Mouse (Mus musculus) MEL (cell line): ENCODE data around the gene Mfap4. TPM values are rescaled to one million over a fixed set of nuclear protein-coding genes. Genes with fewer than 3 reads are reported as not detected.

Experiments used
- DNase-seq: peaks from one replicate; pipeline ENCODE4 v3.0.0; 2011; ENCODE audit warnings: low read depth, low spot score
- H3K27ac ChIP-seq: 2 replicates; pipeline ENCODE4 v1.5.1; 2012; ENCODE audit warnings: low read depth, mild to moderate bottlenecking, control low read depth, low read length, moderate library complexity; ENCODE audit not compliant: control insufficient read depth
- H3K27me3 ChIP-seq, 2 experiments: fragments of 150-350 bp in 1 of 2; sonication (generic) in 1 of 2; 2 replicates each; pipeline ENCODE4 v1.6.1; 2012; ENCODE audit warnings: low read length in 2 of 2, mild to moderate bottlenecking in 2 of 2, improper control_type of control experiment in 1 of 2, moderate library complexity in 1 of 2; ENCODE audit not compliant: insufficient read depth in 2 of 2, control insufficient read depth in 1 of 2
- H3K36me3 ChIP-seq, 2 experiments: 2 replicates each; pipeline ENCODE4 v1.6.1; 2012 to 2014; ENCODE audit warnings: low read length in 2 of 2, improper control_type of control experiment in 1 of 2, inconsistent platforms in 1 of 2, mild to moderate bottlenecking in 1 of 2; ENCODE audit not compliant: insufficient read depth in 2 of 2, control insufficient read depth in 1 of 2
- H3K4me1 ChIP-seq, 2 experiments: fragments of 150-350 bp in 1 of 2; sonication (generic) in 1 of 2; 2 replicates each; pipeline ENCODE4 v1.6.1; 2012; ENCODE audit warnings: low read length in 2 of 2, improper control_type of control experiment in 1 of 2, mild to moderate bottlenecking in 1 of 2; ENCODE audit not compliant: insufficient read depth in 2 of 2, control insufficient read depth in 1 of 2
- H3K4me3 ChIP-seq, 2 experiments: fragments of 150-350 bp in 1 of 2; sonication (generic) in 1 of 2; 2 replicates each; pipeline ENCODE4 v1.5.1; 2012; ENCODE audit warnings: low read depth in 2 of 2, low read length in 2 of 2, mild to moderate bottlenecking in 2 of 2, moderate library complexity in 2 of 2, control low read depth in 1 of 2, improper control_type of control experiment in 1 of 2; ENCODE audit not compliant: control insufficient read depth in 1 of 2, insufficient read depth in 1 of 2
- H3K79me2 ChIP-seq: 2 replicates; pipeline ENCODE4 v1.6.1; 2012; ENCODE audit warnings: mild to moderate bottlenecking, low read length, moderate library complexity; ENCODE audit not compliant: control insufficient read depth, poor library complexity, insufficient read depth
- H3K9ac ChIP-seq: 2 replicates; pipeline ENCODE4 v1.6.1; 2012; ENCODE audit warnings: low read depth, mild to moderate bottlenecking, control low read depth, low read length, moderate library complexity; ENCODE audit not compliant: control insufficient read depth, poor library complexity, severe bottlenecking
- H3K9me3 ChIP-seq: fragments of 150-350 bp; sonication (generic); replicated peaks from 2 replicates; pipeline ENCODE4 v1.6.1; 2012; ENCODE audit warnings: mild to moderate bottlenecking, low read length, improper control_type of control experiment, moderate library complexity; ENCODE audit not compliant: insufficient read depth
- BHLHE40 ChIP-seq: IDR thresholded peaks from 2 replicates; pipeline ENCODE4 v1.6.1; 2012; ENCODE audit warnings: low read depth, mild to moderate bottlenecking, inconsistent platforms, low read length, improper control_type of control experiment, borderline replicate concordance
- CHD1 ChIP-seq: IDR thresholded peaks from 2 replicates; pipeline ENCODE4 v1.6.1; 2012; ENCODE audit warnings: low read depth, mild to moderate bottlenecking, inconsistent platforms, low read length, improper control_type of control experiment
- CHD2 ChIP-seq: IDR thresholded peaks from 2 replicates; pipeline ENCODE4 v1.6.1; 2011; ENCODE audit warnings: low read length, improper control_type of control experiment
- CTCF ChIP-seq, 3 experiments: IDR thresholded peaks in 2 of 3; conservative IDR thresholded peaks in 1 of 3; 2 replicates each; pipeline ENCODE4 v1.5.1; 2011 to 2012; ENCODE audit warnings: low read length in 3 of 3, low read depth in 2 of 3, mild to moderate bottlenecking in 2 of 3, improper control_type of control experiment in 1 of 3, inconsistent platforms in 1 of 3, mixed read lengths in 1 of 3, moderate library complexity in 1 of 3; ENCODE audit not compliant: control insufficient read depth in 1 of 3, insufficient read depth in 1 of 3, poor library complexity in 1 of 3, severe bottlenecking in 1 of 3
- E2F4 ChIP-seq: IDR thresholded peaks from 2 replicates; pipeline ENCODE4 v1.6.1; 2011; ENCODE audit warnings: low read depth, low read length, improper control_type of control experiment, borderline replicate concordance
- EP300 ChIP-seq, 2 experiments: IDR thresholded peaks; 2 replicates each; pipeline ENCODE4 v1.6.1; 2011; ENCODE audit warnings: improper control_type of control experiment in 2 of 2, low read length in 2 of 2, low read depth in 1 of 2, mild to moderate bottlenecking in 1 of 2
- GABPA ChIP-seq: IDR thresholded peaks from 2 replicates; pipeline ENCODE4 v1.6.1; 2012; ENCODE audit warnings: low read depth, mild to moderate bottlenecking, inconsistent platforms, low read length, improper control_type of control experiment, moderate library complexity
- HCFC1 ChIP-seq: IDR thresholded peaks from 2 replicates; pipeline ENCODE4 v1.6.1; 2012; ENCODE audit warnings: low read depth, mild to moderate bottlenecking, inconsistent platforms, low read length, improper control_type of control experiment, moderate library complexity
- JUND ChIP-seq: IDR thresholded peaks from 2 replicates; pipeline ENCODE4 v1.6.1; 2011; ENCODE audit warnings: low read depth, mild to moderate bottlenecking, improper control_type of control experiment, low read length
- KAT2A ChIP-seq: conservative IDR thresholded peaks from 2 replicates; pipeline ENCODE4 v1.6.1; 2012; ENCODE audit warnings: low read depth, low read length, improper control_type of control experiment, inconsistent platforms
- MAX ChIP-seq: IDR thresholded peaks from 2 replicates; pipeline ENCODE4 v1.6.1; 2011; ENCODE audit warnings: low read length, improper control_type of control experiment
- MAZ ChIP-seq: IDR thresholded peaks from 2 replicates; pipeline ENCODE4 v1.6.1; 2012; ENCODE audit warnings: low read depth, mild to moderate bottlenecking, inconsistent platforms, low read length, improper control_type of control experiment
- MYC ChIP-seq: IDR thresholded peaks from 2 replicates; pipeline ENCODE4 v1.6.1; 2011; ENCODE audit warnings: low read depth, mild to moderate bottlenecking, low read length, improper control_type of control experiment, moderate library complexity
- POLR2A ChIP-seq, 2 experiments: IDR thresholded peaks; 2 replicates each; pipeline ENCODE4 v1.6.1; 2011 to 2012; ENCODE audit warnings: low read length in 2 of 2, mild to moderate bottlenecking in 2 of 2, control low read depth in 1 of 2, improper control_type of control experiment in 1 of 2, low read depth in 1 of 2, moderate library complexity in 1 of 2; ENCODE audit not compliant: control insufficient read depth in 1 of 2, insufficient read depth in 1 of 2, poor library complexity in 1 of 2
- POLR2AphosphoS2 ChIP-seq: IDR thresholded peaks from 2 replicates; pipeline ENCODE4 v1.6.1; 2011; ENCODE audit warnings: low read length, improper control_type of control experiment
- POLR2AphosphoS5 ChIP-seq: IDR thresholded peaks from 2 replicates; pipeline ENCODE4 v1.6.1; 2012; ENCODE audit warnings: low read depth, borderline replicate concordance, mild to moderate bottlenecking, inconsistent platforms, low read length, moderate library complexity, mixed read lengths
- RCOR1 ChIP-seq: IDR thresholded peaks from 2 replicates; pipeline ENCODE4 v1.6.1; 2012; ENCODE audit warnings: low read depth, mild to moderate bottlenecking, inconsistent platforms, low read length, improper control_type of control experiment
- SIN3A ChIP-seq: IDR thresholded peaks from 2 replicates; pipeline ENCODE4 v1.6.1; 2012; ENCODE audit warnings: low read length, improper control_type of control experiment, inconsistent platforms
- TBP ChIP-seq: IDR thresholded peaks from 2 replicates; pipeline ENCODE4 v1.8.0; 2011; ENCODE audit warnings: low read depth, low read length, improper control_type of control experiment
- TCF12 ChIP-seq: IDR thresholded peaks from 2 replicates; pipeline ENCODE4 v1.6.1; 2014; ENCODE audit warnings: low read depth, mild to moderate bottlenecking, inconsistent platforms, low read length, improper control_type of control experiment, moderate library complexity
- USF2 ChIP-seq, 2 experiments: IDR thresholded peaks; 2 replicates each; pipeline ENCODE4 v1.6.1; 2011 to 2012; ENCODE audit warnings: improper control_type of control experiment in 2 of 2, low read length in 2 of 2, borderline replicate concordance in 1 of 2, inconsistent platforms in 1 of 2, low read depth in 1 of 2, mild to moderate bottlenecking in 1 of 2; ENCODE audit not compliant: insufficient read depth in 1 of 2
- ZC3H11A ChIP-seq: IDR thresholded peaks from 2 replicates; pipeline ENCODE4 v1.6.1; 2012; ENCODE audit warnings: low read depth, mild to moderate bottlenecking, inconsistent platforms, low read length, improper control_type of control experiment
- ZKSCAN1 ChIP-seq: IDR thresholded peaks from 2 replicates; pipeline ENCODE4 v1.6.1; 2012; ENCODE audit warnings: low read depth, mild to moderate bottlenecking, inconsistent platforms, low read length, improper control_type of control experiment, moderate library complexity
- ZMIZ1 ChIP-seq: IDR thresholded peaks from 2 replicates; pipeline ENCODE4 v1.6.1; 2012; ENCODE audit warnings: low read depth, mild to moderate bottlenecking, inconsistent platforms, low read length, improper control_type of control experiment, moderate library complexity
- ZNF384 ChIP-seq: IDR thresholded peaks from 2 replicates; pipeline ENCODE4 v1.6.1; 2012; ENCODE audit warnings: low read depth, mild to moderate bottlenecking, inconsistent platforms, low read length, improper control_type of control experiment
- polyA plus RNA-seq, 2 experiments: library from polyadenylated mRNA; stranded (reverse) in 1 of 2; unstranded in 1 of 2; fragments of >175 nt in 1 of 2; fragments of >200 nt in 1 of 2; gene quantifications; 2 replicates each; pipeline versions ENCODE4 v1.2.1 to v1.2.4; 2012; ENCODE audit warnings: low replicate concordance in 2 of 2, low read depth in 1 of 2; ENCODE audit not compliant: insufficient read length in 2 of 2, insufficient read depth in 1 of 2, missing spikeins in 1 of 2
- total RNA-seq: library from RNA; depleted of rRNA; stranded (reverse); fragments of 300-350 nt; gene quantifications from 2 replicates; pipeline ENCODE4 v1.2.3, GENCODE M21; 2012

Mfap4 gene
- total and polyA plus RNA-seq, 3 experiments: not detected

DNA sequence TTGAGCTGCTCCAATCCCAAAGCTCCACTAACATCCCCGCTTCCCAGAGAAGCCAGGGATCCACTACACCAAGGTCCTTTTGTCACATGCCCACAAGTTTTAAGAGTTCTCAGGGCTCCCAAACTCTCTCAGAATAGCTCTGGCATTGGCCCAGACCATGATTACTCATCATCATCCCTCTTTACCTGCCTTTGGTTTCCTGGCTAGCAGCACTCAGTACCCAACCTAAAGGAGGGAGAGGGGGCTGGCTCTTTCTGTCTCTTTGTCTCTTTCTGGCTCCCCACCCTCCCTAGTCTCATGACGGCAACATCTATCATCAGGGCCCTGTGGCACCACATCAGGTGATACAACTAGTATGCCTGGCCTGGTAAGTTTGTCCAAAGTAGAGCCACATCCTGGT lies 47.6 kb downstream of the Mfap4 start:
- no peaks in the 10 kb centered on the region for H3K79me2 ChIP-seq
- H3K36me3 ChIP-seq: peaks cover 0 to 4% of the 10 kb centered on the region in 2 experiments; a peak in 2 of 4 replicates
- TF ChIP-seq HCFC1 (no peak), ZMIZ1 (no peak), MAX (no peak)
- H3K4me3 ChIP-seq: no peak overlapping the region
- H3K27me3 ChIP-seq: no peaks in the 10 kb centered on the region
- no peak for DNase-seq
- H3K9me3 ChIP-seq: no peaks in the 10 kb centered on the region
- peaks cover 0 to 5% of the 10 kb centered on the region in 2 experiments; a peak in 2 of 4 replicates for H3K4me1 ChIP-seq
- no peak overlapping the region for H3K9ac ChIP-seq
- H3K27ac ChIP-seq: no peak overlapping the region

GRCm38 (mm10) chr11:61533571-61533970 lies 48.3 kb downstream of the Mfap4 start:
- Histone ChIP-seq H3K79me2 (no peaks in the 10 kb centered on the region), H3K9ac (no peak overlapping the region), H3K36me3 (peaks cover 0 to 4% of the 10 kb centered on the region in 2 experiments; a peak in 2 of 4 replicates)
- TF ChIP-seq ZKSCAN1 (no peak), JUND (no peak), MAX (no peak), E2F4 (no peak), USF2 (IDR thresholded peaks at IDR 0.05; ENCODE audit: borderline replicate concordance in 1 of 2, insufficient read depth in 1 of 2, low read depth in 1 of 2, low read length in 2 of 2) (no peak), SIN3A (no peak), ZC3H11A (no peak)
- TF ChIP-seq, all 39 proteins: peak for 0
- peaks cover 0 to 5% of the 10 kb centered on the region in 2 experiments; a peak in 2 of 4 replicates for H3K4me1 ChIP-seq
- H3K9me3 ChIP-seq: no peaks in the 10 kb centered on the region
- H3K27ac ChIP-seq: no peak overlapping the region
- H3K4me3 ChIP-seq: no peak overlapping the region
- H3K27me3 ChIP-seq: no peaks in the 10 kb centered on the region
- no peak for DNase-seq

DNA sequence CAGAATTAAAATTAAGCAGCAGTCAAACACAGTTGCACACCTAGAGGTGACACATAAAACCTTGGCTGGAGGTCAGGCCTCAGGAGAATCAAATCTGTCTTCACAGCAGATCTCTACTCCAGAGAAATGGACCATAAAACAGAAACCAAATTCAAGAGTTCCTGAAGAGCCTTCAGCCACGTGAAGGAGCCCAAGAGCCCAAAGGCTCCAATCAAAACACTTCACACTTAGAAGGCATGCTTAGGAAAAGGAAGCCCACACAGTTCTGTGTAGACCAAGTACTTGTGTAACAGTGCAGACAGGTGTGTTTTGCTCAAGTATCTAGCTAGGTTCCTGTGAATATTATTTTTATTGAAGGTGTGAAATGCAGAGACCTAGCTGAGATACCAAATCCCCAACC lies 50.3 kb downstream of the Mfap4 start:
- no peak for TF ChIP-seq POLR2A (IDR thresholded peaks at IDR 0.05; ENCODE audit: control insufficient read depth in 1 of 2, insufficient read depth in 1 of 2, low read depth in 1 of 2, low read length in 2 of 2, poor library complexity in 1 of 2)
- TF ChIP-seq ZNF384: no peak
- TF ChIP-seq EP300 (IDR thresholded peaks at IDR 0.05; ENCODE audit: low read depth in 1 of 2, low read length in 2 of 2): no peak
- TF ChIP-seq ZKSCAN1: no peak
- TF ChIP-seq TCF12: no peak
- no peak for TF ChIP-seq MAZ
- no peak for TF ChIP-seq POLR2AphosphoS5
- TF ChIP-seq CHD1: no peak
- no peak for TF ChIP-seq CHD2
- no peak for TF ChIP-seq CTCF (IDR thresholded peaks at IDR 0.05 in 2 of 3, conservative IDR thresholded peaks at IDR 0.05 in 1 of 3; ENCODE audit: control insufficient read depth in 1 of 3, insufficient read depth in 1 of 3, low read depth in 2 of 3, low read length in 3 of 3, poor library complexity in 1 of 3, severe bottlenecking in 1 of 3)
- no peak for TF ChIP-seq MAX
- no peak for TF ChIP-seq GABPA
- no peak for TF ChIP-seq MYC
- no peak for TF ChIP-seq JUND
- TF ChIP-seq USF2 (IDR thresholded peaks at IDR 0.05; ENCODE audit: borderline replicate concordance in 1 of 2, insufficient read depth in 1 of 2, low read depth in 1 of 2, low read length in 2 of 2): no peak
- TF ChIP-seq TBP: no peak
- TF ChIP-seq POLR2AphosphoS2: no peak
- no peak for TF ChIP-seq RCOR1
- no peak for TF ChIP-seq BHLHE40
- no peak for TF ChIP-seq KAT2A
- no peaks in the 10 kb centered on the region for H3K9me3 ChIP-seq
- H3K9ac ChIP-seq: no peak overlapping the region
- H3K4me3 ChIP-seq: no peak overlapping the region
- peaks cover 0 to 4% of the 10 kb centered on the region in 2 experiments; a peak in 2 of 4 replicates for H3K36me3 ChIP-seq
- H3K27ac ChIP-seq: no peak overlapping the region
- no peak for DNase-seq
- H3K4me1 ChIP-seq: peaks cover 0 to 5% of the 10 kb centered on the region in 2 experiments; a peak in 2 of 4 replicates
- no peaks in the 10 kb centered on the region for H3K27me3 ChIP-seq
- H3K79me2 ChIP-seq: no peaks in the 10 kb centered on the region
